Mouse (Mus musculus) hindbrain, embryonic 12.5 days (tissue): ENCODE data around the gene Apom. TPM values are rescaled to one million over a fixed set of nuclear protein-coding genes. Genes with fewer than 3 reads are reported as not detected.

Experiments used
- ATAC-seq: fragments of 200-750 bp; cut with Nextera tagmentation; 2 replicates; pipeline ENCODE4 v1.8.0; 2017; ENCODE audit warnings: moderate TSS enrichment; ENCODE audit not compliant: low FRiP score
- H3K27ac ChIP-seq: fragments of 300-500 bp; sonication (generic); 2 replicates; pipeline ENCODE4 v1.5.1; 2016; ENCODE audit warnings: mild to moderate bottlenecking
- H3K27me3 ChIP-seq: fragments of 300-500 bp; sonication (generic); 2 replicates; pipeline ENCODE4 v1.6.1; 2016; ENCODE audit warnings: mild to moderate bottlenecking
- H3K36me3 ChIP-seq: fragments of 300-500 bp; sonication (generic); 2 replicates; pipeline ENCODE4 v1.6.1; 2016; ENCODE audit warnings: mild to moderate bottlenecking
- H3K4me1 ChIP-seq: fragments of 300-500 bp; sonication (generic); 2 replicates; pipeline ENCODE4 v1.6.1; 2016
- H3K4me2 ChIP-seq: fragments of 300-500 bp; sonication (generic); replicated peaks from 2 replicates; pipeline ENCODE4 v1.6.1; 2016; ENCODE audit warnings: mild to moderate bottlenecking
- H3K4me3 ChIP-seq: fragments of 300-500 bp; sonication (generic); 2 replicates; pipeline ENCODE4 v1.5.1; 2016; ENCODE audit warnings: mild to moderate bottlenecking
- H3K9ac ChIP-seq: fragments of 300-500 bp; sonication (generic); 2 replicates; pipeline ENCODE4 v1.6.1; 2016; ENCODE audit warnings: mild to moderate bottlenecking, moderate library complexity
- H3K9me3 ChIP-seq: fragments of 300-500 bp; sonication (generic); replicated peaks from 2 replicates; pipeline ENCODE4 v1.6.1; 2016; ENCODE audit warnings: mild to moderate bottlenecking
- WGBS: fragments of 180-500 bp; shearing (Covaris S2); methylation state at CpG from one replicate; pipeline ENCODE4 v1.1.7; 2016; 5-methylcytosine and 5-hydroxymethylcytosine counted together
- polyA plus RNA-seq: library from polyadenylated mRNA; unstranded; fragments of >200 nt; fragmentation: Nextera tagmentation; extraction: Ambion mirVana; gene quantifications from 2 replicates; pipeline ENCODE4 v1.2.1, GENCODE M21; 2016

The Apom gene
- polyA plus RNA-seq, 1 experiment from 2014 or later, result not detected

DNA sequence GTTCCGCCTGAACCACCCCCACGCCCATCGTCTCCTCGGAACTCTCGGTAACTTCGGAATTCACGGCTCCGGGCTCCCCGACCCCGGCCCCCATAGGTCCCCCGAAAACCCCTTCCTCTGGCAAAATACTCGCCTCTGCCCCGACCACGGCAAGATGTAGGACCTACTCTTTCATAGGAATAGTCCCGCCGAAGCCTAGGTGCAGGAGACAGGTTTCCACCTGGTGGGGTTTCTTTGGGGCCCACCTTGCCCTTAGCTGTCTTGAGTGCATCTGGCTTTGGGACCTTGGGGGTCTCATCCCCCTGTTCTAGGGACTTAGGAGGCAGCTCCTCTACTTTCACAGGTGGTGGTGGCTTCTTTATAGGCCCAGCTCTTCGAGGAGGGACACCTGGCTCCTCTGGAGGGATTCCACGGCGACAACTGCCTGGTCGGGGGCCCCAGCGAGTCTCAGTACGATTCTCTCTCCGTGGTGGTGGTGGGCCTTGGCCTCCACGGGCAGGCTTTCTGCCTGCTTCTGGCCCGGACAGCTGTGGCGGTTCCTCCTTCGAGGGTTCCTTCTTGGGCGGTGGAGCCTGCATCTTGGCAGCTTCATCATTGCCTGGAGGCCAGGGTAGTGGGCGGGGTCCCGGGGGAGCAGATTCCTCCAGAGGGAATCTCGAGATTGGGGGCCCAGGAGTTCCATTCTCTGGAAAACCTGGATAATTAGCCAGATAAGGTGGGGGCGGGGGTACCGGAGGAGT is 24.8 kb upstream of the Apom start:
- no peak overlapping the region for H3K4me2 ChIP-seq
- 91% methylated on average over 33 of the region's 33 CpGs for WGBS
- H3K27ac ChIP-seq, result no peak overlapping the region
- peaks cover 4% of the 10 kb centered on the region for H3K4me1 ChIP-seq
- no peaks in the 10 kb centered on the region for H3K27me3 ChIP-seq
- H3K36me3 ChIP-seq, result peaks cover 100% of the 10 kb centered on the region
- ATAC-seq, result no peak
- H3K9me3 ChIP-seq, result no peaks in the 10 kb centered on the region
- H3K9ac ChIP-seq, result no peak overlapping the region
- no peak overlapping the region for H3K4me3 ChIP-seq

DNA sequence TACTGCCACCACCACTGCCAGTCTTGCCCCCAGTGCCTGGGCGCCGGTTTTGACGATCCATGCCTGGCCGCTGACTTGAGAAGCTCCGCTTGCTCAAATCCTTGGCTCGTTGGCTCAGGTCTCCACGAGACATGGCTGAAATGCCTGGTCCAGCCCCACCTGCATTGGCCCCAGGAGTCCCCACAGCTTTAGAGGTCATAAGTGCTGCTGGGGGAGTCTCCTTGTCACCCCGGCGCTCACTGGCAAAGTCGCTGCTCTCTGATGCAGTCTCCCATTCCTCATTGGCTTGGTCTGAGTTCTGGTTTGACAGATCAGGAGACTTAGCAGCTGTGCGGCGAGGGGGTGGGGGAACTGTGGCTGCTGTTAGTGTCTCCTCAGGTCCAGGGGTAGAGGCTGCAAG is 23.6 kb upstream of the Apom start:
- no peak for ATAC-seq
- Histone ChIP-seq H3K9me3 (no peaks in the 10 kb centered on the region), H3K4me3 (no peak overlapping the region), H3K9ac (no peak overlapping the region), H3K4me1 (no peaks in the 10 kb centered on the region), H3K36me3 (peaks cover 98% of the 10 kb centered on the region), H3K27ac (no peak overlapping the region), H3K27me3 (no peaks in the 10 kb centered on the region), H3K4me2 (no peak overlapping the region)
- WGBS, result 96% methylated on average over 12 of the region's 12 CpGs

DNA sequence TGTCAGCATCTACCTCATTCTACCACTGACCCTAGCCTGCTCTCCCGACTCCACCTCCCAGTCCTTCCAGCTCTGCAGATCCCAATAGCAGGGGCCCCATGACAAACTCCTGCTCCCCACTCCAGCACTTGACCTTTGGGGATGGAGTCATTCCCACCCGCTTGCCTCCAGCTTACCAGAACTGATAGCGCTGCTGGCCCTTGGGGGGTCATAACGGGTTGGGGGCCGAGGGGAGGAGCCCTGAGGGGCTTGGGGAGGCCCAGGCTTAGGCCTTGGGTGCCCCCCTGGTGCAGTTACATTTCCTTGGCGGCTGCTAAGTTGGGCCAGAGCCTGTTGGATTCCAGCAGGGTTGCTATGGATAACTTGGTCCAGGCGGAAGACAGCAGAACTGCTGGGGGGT is 22.8 kb upstream of the Apom start:
- H3K9me3 ChIP-seq, result no peaks in the 10 kb centered on the region
- no peak overlapping the region for H3K9ac ChIP-seq
- WGBS, result 76% methylated on average over 7 of the region's 7 CpGs
- ATAC-seq, result no peak
- no peaks in the 10 kb centered on the region for H3K4me1 ChIP-seq
- H3K4me2 ChIP-seq, result no peak overlapping the region
- no peaks in the 10 kb centered on the region for H3K27me3 ChIP-seq
- no peak overlapping the region for H3K4me3 ChIP-seq
- H3K27ac ChIP-seq, result no peak overlapping the region; the same call in 1 of the 2 replicates
- H3K36me3 ChIP-seq, result peaks cover 98% of the 10 kb centered on the region

DNA sequence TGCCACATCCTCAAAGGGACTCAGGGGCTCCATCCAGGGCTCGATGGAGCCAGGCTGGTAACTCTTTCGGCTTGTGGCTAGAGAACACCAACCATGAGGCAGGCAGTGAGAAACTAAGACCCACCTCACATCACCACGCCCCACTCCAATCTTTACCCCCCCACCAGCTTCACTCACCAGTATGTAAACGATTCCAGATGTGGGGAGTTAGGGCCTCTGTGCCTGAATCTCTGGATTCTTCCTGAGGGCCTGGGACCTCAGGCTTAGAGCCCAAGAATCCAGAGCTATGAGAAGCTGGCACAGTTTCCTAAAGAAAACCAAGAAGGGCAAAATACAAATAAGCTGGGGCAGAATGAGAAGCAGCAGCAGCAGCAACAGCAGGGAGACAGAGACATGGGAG is 22.1 kb upstream of the Apom start:
- no peaks in the 10 kb centered on the region for H3K9me3 ChIP-seq
- no peaks in the 10 kb centered on the region for H3K27me3 ChIP-seq
- peaks cover 98% of the 10 kb centered on the region for H3K36me3 ChIP-seq
- WGBS, result 93% methylated on average over 4 of the region's 4 CpGs
- H3K4me1 ChIP-seq, result no peaks in the 10 kb centered on the region
- no peak overlapping the region for H3K27ac ChIP-seq
- ATAC-seq, result no peak
- H3K9ac ChIP-seq, result no peak overlapping the region
- H3K4me2 ChIP-seq, result no peak overlapping the region
- H3K4me3 ChIP-seq, result no peak overlapping the region

DNA sequence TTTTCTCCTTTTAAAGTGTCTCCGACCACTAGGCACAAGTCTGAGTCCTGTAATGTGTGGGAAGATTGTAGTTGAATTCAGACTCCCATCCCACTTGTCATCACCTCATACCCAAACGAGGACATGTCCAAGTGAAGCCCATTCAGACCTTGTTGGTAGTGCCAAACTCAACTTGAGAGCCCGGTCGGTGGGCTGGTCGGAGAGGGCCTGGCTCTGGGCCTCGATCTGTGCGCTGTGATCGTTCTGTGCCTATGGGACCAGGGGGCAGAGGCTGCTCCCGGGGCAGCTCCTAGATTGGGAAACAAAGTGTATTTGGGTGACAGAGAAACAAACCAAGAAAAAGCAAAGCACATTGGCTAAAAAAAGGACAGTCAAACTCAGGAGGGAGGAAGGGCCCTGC is 21.2 kb upstream of the Apom start:
- Histone ChIP-seq H3K9ac (no peak overlapping the region), H3K27me3 (no peaks in the 10 kb centered on the region), H3K27ac (no peak overlapping the region), H3K4me2 (no peak overlapping the region), H3K4me3 (no peak overlapping the region), H3K9me3 (no peaks in the 10 kb centered on the region), H3K4me1 (no peaks in the 10 kb centered on the region), H3K36me3 (peaks cover 98% of the 10 kb centered on the region)
- ATAC-seq, result no peak
- 92% methylated on average over 9 of the region's 9 CpGs for WGBS

DNA sequence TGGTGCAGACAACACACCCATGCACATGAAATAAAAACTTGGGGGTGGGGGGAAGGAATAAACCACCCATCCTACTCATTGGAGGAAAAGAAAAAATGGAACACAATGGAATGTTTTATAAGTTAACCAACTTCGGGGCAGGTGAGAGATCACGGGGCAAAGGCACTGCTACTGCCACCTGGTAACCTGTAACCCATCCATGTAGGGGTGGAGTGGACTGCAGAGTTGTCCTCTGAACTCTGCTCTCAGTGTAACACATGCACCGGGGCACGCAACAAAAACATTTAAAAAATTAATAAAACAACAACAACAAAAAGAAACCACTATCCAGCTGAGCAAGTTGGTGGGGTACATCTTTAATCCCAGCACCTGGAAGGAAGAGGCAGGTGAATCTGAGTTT is 20.3 kb upstream of the Apom start:
- ATAC-seq, result no peak
- Histone ChIP-seq H3K36me3 (peaks cover 96% of the 10 kb centered on the region), H3K9ac (no peak overlapping the region), H3K9me3 (no peaks in the 10 kb centered on the region), H3K4me2 (no peak overlapping the region), H3K27ac (no peak overlapping the region), H3K4me1 (no peaks in the 10 kb centered on the region), H3K4me3 (no peak overlapping the region), H3K27me3 (no peaks in the 10 kb centered on the region)
- 98% methylated on average over 4 of the region's 4 CpGs for WGBS

DNA sequence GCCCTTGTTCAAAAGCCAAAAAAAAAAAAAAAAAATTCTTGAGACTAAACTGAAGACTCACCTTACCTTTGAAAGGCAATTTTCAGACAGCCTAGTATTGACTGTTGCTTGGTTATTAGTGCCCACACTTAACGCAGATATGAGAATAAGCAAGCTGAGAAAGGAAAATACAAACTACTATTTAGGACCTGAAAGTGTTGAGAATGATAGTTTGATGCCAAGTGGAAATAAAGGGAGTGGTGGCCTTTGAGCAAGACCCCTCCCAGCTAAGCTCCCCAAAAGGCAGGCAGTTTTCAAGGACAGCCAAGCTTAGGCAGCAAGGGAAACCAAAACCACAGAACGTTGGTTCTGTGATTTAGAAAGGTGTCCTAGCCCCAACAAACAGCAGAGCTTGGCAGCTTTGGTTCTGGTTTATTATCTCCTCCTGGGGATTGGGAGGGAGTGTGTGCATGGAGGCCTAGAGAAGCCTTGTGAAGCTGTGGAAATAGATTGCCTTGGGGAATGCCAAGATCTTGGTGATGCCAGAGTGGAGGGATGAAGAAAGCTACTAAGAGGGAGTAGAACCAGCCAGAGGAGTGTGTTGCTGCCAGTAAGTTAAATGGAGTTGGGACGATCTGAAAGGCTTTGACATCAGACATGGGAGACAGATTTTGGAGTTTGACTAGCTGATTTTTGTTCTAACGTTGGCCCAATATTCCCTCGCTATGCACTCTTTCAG is 16.2 kb upstream of the Apom start:
- 65% methylated on average over 5 of the region's 5 CpGs for WGBS
- no peak overlapping the region for H3K27ac ChIP-seq
- H3K4me2 ChIP-seq, result no peak overlapping the region
- H3K9ac ChIP-seq, result no peak overlapping the region
- H3K36me3 ChIP-seq, result peaks cover 96% of the 10 kb centered on the region
- no peaks in the 10 kb centered on the region for H3K27me3 ChIP-seq
- no peak for ATAC-seq
- H3K4me1 ChIP-seq, result no peaks in the 10 kb centered on the region
- no peaks in the 10 kb centered on the region for H3K9me3 ChIP-seq
- no peak overlapping the region for H3K4me3 ChIP-seq

DNA sequence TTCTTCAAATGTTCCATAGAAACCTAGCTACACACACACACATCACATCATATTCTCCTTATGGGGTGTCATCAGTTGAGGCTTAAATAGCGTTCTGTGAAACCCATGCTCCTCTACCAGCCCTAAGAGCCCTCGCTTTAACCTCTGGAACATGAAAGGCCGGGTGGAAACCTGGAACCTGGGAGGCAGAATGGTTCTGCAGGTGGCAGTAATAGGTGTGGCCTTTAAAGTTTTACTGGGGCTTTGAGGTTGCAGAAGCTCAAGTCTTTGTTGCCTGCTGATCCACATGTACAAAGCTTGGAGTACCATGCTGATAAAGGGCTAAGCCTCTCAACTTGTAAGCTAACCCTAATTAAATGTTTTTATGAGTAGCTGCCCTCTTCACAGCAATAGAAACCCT is 15.5 kb upstream of the Apom start:
- H3K27ac ChIP-seq, result 0 out of 2 replicates have a peak overlapping the region, but pooled peaks have one; percentile 30

DNA sequence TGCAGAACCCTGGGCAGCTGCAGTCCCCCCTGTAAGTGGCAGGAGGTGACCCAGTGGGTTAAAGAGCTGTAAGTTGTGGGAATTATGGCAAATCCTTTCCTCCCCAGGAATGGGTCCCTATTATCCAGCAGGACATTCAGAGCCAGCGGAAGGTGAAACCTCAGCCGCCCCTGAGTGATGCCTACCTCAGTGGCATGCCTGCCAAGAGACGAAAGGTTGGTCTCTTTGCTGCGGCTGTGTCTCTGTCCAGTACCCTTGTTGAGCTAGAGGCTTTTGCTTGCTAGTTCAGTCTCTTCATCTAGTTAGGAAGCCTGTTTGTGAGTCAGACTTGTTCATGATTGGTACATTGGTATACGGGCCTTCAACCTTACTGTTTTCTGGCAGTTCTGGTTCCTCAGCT is 14.3 kb upstream of the Apom start:
- Histone ChIP-seq H3K36me3 (peaks cover 96% of the 10 kb centered on the region), H3K27me3 (no peaks in the 10 kb centered on the region), H3K4me2 (no peak overlapping the region), H3K9ac (no peak overlapping the region), H3K4me1 (no peaks in the 10 kb centered on the region), H3K27ac (peak overlapping the region; percentile 48; the same call in 1 of the 2 replicates), H3K9me3 (no peaks in the 10 kb centered on the region), H3K4me3 (no peak overlapping the region)
- no peak for ATAC-seq
- 94% methylated on average over 5 of the region's 5 CpGs for WGBS

More for the DNA sequence above, 15.5 kb upstream of the Apom start:
- Histone ChIP-seq H3K27me3 (no peaks in the 10 kb centered on the region), H3K36me3 (peaks cover 96% of the 10 kb centered on the region), H3K4me2 (no peak overlapping the region), H3K9me3 (no peaks in the 10 kb centered on the region), H3K9ac (no peak overlapping the region), H3K4me1 (no peaks in the 10 kb centered on the region), H3K4me3 (no peak overlapping the region)
- no peak for ATAC-seq
- WGBS, result 61% methylated on average over 3 of the region's 3 CpGs

DNA sequence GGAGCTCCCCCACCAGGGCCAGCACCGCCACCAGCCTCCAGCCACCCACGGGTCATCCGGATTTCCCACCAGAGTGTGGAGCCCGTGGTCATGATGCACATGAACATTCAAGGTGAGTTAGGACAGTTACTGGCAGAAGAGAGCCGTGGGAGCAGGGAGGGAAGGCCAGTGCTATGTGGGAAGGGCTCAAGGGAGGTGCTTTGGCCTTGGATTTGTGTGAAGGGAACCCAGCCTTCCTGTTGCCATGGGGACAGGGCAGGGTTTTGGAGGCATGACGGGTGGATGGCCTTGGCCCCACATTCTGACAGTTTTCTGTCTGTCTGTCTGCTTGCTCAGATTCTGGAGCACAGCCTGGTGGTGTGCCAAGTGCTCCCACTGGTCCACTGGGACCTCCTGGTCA is 10.1 kb upstream of the Apom start:
- ATAC-seq, result no peak
- Histone ChIP-seq H3K9ac (no peak overlapping the region), H3K4me3 (no peak overlapping the region), H3K9me3 (no peaks in the 10 kb centered on the region), H3K4me1 (peaks cover 12% of the 10 kb centered on the region), H3K27ac (no peak overlapping the region), H3K4me2 (no peak overlapping the region), H3K27me3 (no peaks in the 10 kb centered on the region), H3K36me3 (peaks cover 93% of the 10 kb centered on the region)
- 92% methylated on average over 6 of the region's 6 CpGs for WGBS

DNA sequence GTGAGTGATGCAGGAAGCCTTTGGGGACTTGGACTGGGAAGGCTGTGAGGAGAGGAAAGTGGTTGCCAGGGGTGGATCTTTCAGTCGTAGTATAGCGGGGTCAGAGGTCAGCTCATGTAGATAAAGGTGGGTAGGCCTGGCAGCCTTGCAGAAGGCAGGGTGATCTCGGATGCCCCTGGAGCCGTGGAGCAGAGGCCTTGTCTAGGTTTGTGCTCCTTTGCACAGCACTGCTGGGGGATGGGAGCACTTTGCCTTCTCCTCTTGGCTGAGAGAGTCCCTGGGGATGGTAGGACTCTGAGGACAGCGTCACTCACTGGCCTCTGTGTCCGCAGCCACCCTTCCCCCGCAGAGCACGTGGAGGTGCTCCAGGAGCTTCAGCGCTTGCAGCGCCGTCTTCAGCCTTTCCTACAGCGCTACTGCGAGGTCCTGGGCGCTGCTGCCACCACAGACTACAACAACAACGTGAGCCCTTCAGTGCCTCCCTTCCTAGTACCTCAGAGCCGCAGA is 8.7 kb upstream of the Apom start:
- 77% methylated on average over 16 of the region's 16 CpGs for WGBS
- Histone ChIP-seq H3K36me3 (peaks cover 79% of the 10 kb centered on the region), H3K27me3 (no peaks in the 10 kb centered on the region), H3K4me3 (no peak overlapping the region), H3K9ac (no peak overlapping the region), H3K4me2 (no peak overlapping the region), H3K9me3 (no peaks in the 10 kb centered on the region), H3K27ac (no peak overlapping the region), H3K4me1 (peaks cover 19% of the 10 kb centered on the region)
- ATAC-seq, result no peak

DNA sequence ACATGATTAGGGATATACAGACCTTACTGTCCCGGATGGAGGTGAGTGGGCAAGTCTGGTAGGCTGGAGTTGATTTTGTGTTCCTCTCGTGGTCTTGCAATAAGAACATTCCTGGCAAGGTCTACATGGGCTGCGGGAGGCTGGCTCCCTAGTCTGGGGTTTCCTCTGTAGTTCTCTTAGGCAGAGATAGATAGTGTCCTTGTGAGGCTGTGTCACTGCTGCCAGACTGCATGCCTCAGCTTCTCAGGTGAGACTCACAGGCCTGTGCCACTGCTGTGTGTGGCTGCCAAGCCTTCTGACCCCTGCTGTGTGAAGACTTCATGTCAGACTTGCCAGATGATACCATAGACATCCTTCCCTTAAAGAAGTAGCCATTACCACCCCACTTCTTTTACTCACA is 7.4 kb upstream of the Apom start:
- no peak overlapping the region for H3K27ac ChIP-seq
- no peaks in the 10 kb centered on the region for H3K27me3 ChIP-seq
- no peak overlapping the region for H3K4me2 ChIP-seq
- no peak overlapping the region for H3K9ac ChIP-seq
- H3K36me3 ChIP-seq, result peaks cover 66% of the 10 kb centered on the region
- no peak for ATAC-seq
- no peaks in the 10 kb centered on the region for H3K9me3 ChIP-seq
- H3K4me3 ChIP-seq, result no peak overlapping the region
- 96% methylated on average over 3 of the region's 3 CpGs for WGBS
- H3K4me1 ChIP-seq, result peaks cover 19% of the 10 kb centered on the region
